Mouse (Mus musculus) ES-E14 (cell line): ENCODE measurements around the gene Slit3.

Experiments used
- MAFK ChIP-seq: IDR thresholded peaks from 2 replicates; pipeline ENCODE4 v1.6.1; 2014; ENCODE audit warnings: mild to moderate bottlenecking, low read depth, low read length, inconsistent platforms; ENCODE audit not compliant: insufficient read depth
- ZC3H11A ChIP-seq: IDR thresholded peaks from 2 replicates; pipeline ENCODE4 v1.6.1; 2012; ENCODE audit warnings: low read depth, mild to moderate bottlenecking, inconsistent platforms, low read length, borderline replicate concordance

GRCm38 (mm10) chr11:35276001-35276400 lies 155.0 kb downstream of the Slit3 start:
- TF ChIP-seq MAFK (no peak), ZC3H11A (no peak)
